Mouse (Mus musculus): ENCODE measurements around the gene Avpi1.

The Avpi1 gene

DNA sequence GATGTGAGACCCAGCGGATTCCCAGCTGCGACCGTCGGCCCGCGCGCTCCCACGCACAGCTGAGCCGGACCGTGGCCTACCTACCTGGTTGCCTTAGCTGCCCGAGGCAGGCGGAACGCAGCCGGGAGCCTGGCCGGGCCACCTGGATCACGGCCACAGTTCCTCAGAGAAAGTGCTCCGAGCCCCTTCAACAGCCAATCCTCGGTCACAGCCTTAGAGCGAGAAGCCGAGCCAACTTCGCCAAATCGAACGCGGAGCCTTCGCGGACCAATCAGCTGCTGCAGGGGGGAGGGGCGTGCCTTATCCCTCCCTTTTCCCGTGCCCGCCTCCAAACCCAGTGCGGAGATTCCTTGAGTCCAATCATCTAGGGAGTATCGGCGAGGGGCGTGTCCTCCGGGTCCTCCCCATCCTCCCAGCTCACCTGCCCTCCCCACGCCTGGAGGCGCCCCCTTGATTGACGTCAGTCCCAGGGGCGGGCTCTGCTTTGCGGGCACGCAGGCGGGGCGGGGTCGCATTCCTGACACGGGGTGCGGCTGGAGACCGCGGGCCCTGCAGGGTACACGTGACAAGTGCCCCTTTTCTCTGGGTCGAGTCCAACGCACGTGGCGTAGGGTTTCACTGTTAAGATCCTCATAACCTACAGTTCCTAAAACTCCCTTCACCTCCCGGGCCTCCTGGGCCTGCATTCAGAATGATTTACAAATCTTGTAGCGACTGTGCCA lies at the start of gene Avpi1:
Gene Avpi1, minus strand, starts transcription at position 273 of the 722 bp plus-strand sequence.
- DNase-seq (ENCODE audit: low read depth in 2 of 2, low spot score in 2 of 2), result peak; percentile 95 to 97

DNA sequence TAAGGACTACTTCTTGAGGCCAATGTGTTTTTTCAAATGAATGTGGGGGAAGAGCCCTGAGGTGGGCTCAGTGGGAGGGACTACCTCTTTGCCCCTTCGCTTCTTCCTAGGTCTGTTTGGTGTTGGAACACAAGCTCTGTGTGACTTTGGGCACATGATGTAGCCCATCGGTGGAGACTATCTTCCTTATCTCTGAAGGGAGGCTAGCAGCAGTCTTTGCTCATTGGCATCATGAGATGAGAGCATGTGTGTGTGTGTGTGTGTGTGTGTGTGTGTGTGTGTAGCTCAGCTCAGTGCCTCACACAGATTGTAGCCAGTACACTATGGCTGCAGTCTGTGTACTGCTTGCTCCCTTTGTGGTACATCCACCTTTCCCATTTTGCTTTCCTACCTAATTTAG lies 48.6 kb upstream of the Avpi1 start:
- DNase-seq (ENCODE audit: low read depth in 2 of 2, low spot score in 2 of 2), result no peak

DNA sequence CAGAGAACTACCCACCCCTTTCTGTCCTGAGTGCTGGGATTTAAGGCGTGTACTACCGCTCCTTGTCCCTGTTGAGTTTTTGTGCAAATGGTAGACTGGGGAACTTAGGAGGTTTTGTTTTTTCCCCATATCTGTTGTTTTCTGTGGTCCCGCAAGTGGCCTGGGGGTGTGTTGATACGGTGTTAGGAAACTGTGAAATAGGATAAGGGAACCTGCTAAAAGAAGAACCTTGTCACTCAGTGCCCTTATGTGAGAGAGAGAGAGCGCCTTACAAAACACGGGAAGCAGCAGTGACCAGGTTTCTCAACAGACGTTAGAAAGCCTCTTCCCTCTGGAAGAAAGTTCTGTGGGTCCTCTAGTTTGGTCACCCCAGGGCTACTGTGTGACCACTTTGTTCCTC lies 48.0 kb upstream of the Avpi1 start:
- DNase-seq (ENCODE audit: low read depth in 2 of 2, low spot score in 2 of 2), result no peak

DNA sequence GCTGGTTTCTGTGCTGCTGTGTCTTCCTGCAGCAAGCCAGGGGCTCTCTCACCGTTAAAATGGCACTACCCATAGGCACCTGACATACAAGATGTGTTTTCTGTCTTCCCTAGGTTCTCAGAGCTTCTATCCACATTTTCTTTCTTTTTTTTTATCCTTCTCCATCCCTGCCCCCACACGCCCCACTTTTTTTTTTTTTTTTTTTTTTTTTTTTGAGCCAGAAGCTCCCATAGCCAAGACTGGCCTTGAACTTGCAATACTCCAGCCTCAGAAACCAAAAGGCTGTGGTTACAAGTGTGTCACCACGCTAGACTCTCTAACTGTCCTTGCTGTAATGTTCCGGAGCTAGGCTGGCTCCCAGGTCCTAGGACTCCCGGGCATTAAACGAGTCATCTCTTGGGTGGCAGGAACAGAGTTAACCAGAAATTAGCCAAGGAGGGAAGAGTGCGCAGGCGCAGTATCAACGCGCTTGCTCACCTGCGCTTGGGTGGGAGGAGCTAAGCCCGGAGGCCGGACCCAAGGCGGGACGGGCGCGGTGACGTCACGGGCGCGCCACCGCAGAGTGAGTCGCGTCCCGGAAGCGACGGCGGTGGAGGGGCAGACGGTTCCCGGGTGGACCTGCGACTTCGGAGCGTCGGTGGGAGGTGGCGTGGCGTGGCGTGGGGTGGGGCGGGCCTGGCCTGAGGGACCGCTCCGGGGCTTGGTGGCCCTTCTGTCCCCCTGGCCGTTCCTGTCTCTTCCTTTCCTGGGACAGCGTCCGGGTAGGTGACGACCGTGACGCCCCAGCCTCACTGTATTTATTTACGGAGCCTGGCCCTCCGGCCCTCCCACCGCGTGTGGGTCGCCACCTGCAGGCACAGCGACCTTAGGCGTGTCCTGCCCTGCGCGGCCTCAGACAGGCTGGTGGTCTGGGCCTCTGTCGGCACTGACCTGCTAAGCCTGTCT lies 41.4 kb upstream of the Avpi1 start:
- peak; percentile 88 to 92 for DNase-seq (ENCODE audit: low read depth in 2 of 2, low spot score in 2 of 2)

DNA sequence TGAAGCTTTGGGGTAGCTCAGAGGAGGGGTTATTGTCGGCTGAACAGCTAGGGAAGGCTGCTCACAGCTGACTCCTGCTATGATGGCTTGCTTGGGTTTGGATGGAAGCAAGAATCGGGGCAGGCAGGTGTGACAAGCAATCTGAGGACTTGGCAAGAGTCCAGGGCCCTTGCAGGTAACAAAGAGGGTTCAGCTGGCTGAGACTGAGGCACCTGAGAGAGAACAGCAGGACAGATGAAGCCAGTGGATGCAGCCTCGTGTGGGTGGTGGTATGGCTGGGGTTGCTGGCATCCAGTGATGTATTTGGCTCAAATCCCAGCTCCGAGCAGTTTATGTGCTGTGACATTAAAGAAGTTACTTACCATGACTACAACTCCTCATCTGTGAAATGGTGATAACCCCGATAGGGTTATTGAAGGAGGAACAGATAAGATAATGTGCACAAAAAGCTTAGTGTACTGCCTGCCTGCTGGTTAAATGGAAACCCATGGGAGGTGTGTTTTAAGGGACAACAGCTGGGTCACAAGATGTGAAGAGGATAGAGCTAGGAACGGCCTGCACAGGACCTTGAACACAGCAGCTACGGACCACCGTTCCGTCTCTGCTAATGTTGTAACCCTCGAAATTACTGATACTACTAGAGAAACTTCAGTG lies 40.6 kb upstream of the Avpi1 start:
- DNase-seq (ENCODE audit: low read depth in 2 of 2, low spot score in 2 of 2), result no peak

DNA sequence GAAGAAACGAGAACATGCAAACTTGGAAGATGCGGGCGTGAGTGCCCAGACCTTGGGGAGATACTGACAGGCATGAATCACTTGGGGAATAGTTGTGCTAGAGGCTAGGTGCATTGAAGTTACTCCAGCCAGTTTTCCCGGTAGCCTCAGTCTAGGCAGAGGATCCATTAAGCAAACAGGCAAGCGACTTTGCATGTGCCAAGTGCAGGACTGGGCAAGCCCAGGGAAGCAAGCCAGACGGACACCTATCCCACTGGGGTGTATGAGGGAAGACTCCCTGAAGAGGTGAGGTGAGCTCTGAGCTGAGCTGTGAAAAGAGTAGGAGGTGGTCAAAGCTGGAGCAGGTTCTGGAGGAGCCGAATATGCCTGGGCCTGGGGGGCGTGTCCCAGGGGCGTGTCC lies 38.6 kb upstream of the Avpi1 start:
- no peak for DNase-seq (ENCODE audit: low read depth in 2 of 2, low spot score in 2 of 2)

DNA sequence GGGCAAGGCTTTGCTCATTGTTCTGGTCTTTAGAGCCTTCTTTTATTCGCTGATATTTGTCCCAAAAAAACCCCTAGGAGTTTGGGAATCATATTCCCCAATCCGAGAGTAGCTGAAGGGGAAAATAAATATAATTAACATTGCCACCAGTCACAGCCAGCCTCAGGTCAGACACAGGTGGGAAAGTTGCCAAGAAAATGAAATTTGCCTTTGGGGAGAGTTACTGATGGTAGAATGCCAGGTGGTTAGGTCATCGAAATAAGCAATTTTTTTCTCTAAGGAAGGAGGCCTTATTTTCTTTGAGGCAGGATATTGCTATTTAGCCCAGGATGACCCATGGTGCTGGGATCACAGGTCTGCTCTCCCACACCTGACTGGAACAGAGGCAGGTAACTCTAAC lies 37.9 kb upstream of the Avpi1 start:
- no peak for DNase-seq (ENCODE audit: low read depth in 2 of 2, low spot score in 2 of 2)

DNA sequence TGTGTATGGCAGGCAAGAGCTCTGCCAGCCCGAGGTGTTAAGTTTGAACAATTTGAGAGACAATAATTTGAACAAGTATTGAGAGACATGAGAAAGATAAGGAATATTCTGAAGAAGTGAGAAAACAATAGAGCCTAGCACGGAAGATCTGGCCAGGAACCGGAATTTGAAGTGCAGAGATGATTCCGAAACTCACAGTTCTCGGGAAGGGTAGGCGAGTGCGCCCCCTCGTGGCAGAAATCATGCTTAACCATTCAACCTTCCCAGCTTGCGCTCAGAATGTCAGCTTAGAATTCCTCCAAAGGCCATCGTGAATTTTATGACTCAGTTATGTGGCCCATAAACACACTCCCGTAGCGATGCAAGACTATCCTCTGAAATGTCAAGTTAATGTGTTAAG lies 37.3 kb upstream of the Avpi1 start:
- DNase-seq (ENCODE audit: low read depth in 2 of 2, low spot score in 2 of 2), result peak; percentile 78 to 83

DNA sequence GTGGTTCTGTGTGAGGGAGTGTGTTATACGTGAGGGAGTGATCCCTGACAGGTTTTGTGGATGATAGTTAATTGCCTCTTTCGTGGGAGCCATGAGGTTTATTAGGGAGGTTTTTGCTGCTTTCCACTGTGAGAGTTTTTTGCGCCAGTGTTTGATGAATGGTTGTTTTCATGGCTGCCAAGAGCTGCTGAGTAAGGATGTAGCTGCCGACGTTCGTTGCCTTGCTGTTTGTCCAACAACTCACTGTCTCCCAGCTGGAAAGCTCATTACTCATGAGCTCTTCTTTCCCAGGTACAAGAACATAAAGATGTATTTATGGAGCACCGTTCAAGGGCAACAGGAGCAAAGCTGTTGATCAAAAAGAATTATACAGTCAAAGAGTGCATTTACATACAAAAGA lies 35.3 kb upstream of the Avpi1 start:
- no peak for DNase-seq (ENCODE audit: low read depth in 2 of 2, low spot score in 2 of 2)

DNA sequence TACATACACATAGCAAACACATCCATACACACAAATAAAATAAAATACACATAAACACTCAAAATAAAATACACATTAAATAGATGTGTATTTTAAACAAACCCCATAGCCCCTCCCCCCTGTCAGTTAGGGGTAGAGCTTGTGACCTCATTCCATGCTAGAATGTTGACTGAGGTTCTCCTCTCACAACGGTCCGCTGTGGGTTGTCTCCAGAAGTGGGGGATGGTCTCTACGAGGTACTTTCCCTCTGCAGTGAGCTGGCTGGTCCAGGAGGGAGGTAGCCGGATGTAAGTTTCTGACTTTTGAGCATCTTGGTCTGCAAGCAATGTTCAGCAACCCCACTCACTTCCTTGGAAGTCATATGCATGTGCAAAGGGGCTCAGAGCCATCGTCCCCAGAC lies 34.9 kb upstream of the Avpi1 start, which contains the start of gene Zfyve27:
Gene Zfyve27, plus strand, starts transcription at position 188 of the 400 bp plus-strand sequence.
- no peak for DNase-seq (ENCODE audit: low read depth in 2 of 2, low spot score in 2 of 2)

DNA sequence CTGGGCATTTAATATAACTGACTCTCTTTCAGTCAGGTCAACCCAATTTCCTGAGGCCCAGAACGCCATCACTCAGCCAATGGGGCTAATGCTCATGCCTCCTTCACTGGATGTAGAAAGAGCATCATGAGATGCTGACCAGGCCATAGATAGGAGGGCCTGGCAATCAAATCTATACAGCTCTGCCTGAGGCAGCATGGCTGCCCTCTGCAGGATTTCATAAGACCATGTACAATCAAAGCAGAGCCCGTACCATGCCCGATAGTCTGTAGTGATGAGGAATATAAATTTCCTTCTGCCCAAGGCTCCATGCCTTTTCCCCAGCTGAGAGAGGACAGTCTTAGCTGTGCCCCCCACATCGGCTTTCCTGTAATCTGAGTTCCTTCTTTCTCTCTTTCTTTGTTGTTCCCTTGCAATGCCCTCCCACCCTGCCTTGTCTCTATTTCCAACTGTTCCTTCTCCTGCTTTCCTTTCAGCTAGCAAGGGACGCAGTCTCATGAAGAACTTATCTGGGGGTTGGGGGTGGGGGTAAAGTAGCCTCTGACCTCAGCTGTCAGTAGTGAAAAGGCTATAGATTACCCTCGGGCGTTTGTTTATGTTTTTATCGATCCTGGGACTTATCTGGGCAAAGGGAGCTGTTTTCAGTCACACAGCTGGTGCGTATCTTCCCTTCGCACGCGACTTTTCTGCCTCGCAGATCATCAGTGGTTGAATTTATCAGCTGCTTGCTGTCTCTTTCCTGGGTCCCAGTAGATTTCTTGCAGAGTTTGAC lies 29.6 kb upstream of the Avpi1 start:
- DNase-seq (ENCODE audit: low read depth in 2 of 2, low spot score in 2 of 2), result no peak

DNA sequence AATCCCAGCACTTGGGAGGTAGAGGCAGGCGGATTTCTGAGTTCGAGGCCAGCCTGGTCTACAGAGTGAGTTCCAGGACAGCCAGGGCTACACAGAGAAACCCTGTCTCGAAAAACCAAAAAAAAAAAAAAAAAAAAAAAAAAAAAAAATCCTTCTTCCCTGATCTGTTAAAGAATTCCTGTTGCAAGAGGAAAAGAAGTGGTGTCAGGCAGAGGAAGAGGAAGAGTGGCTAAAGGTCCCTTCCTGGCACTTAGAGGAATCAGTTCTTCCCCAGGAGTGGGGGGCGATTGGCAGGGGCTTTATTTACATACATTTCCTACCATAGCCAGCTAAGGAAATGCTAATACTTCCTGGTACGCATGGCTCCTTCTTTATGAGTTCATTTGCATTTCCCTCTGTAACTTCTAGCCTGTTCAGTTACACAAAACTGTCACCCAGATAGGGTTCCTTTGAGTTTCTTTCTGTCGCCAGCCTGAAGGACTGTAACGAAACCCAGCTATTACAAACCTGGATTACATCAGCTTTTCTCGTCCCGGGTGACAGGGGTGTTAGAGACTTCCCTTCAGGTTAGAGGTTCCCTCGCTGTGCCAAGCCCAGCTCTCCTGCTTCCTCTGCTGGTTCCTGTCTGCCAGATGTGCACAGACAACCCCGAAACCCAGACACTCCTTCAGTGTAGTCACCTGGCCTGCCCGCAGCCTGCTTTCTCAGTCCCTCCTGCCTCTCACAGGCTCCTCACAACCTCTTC lies 28.8 kb upstream of the Avpi1 start:
- DNase-seq (ENCODE audit: low read depth in 2 of 2, low spot score in 2 of 2), result no peak

DNA sequence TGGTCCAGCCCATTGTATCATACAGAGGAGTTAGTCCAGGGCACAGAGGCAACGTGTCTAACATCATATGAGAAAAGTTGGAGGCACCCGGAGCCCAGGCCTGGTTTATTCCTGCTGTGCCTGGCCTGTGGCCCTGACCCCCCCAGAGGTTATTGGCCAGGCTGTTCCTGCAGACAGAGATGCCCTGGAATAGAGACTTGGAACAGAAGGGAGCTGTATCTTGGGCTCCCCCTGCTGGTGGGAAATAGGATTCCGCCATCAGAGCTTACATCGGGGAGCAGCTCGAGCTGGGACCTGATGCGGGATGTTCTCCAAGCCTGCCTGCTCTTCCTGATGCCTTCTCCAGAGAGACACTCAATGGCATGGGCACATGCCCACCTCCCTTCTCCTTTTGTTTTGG lies 23.1 kb upstream of the Avpi1 start:
- peak; percentile 69 to 73 for DNase-seq (ENCODE audit: low read depth in 2 of 2, low spot score in 2 of 2)

DNA sequence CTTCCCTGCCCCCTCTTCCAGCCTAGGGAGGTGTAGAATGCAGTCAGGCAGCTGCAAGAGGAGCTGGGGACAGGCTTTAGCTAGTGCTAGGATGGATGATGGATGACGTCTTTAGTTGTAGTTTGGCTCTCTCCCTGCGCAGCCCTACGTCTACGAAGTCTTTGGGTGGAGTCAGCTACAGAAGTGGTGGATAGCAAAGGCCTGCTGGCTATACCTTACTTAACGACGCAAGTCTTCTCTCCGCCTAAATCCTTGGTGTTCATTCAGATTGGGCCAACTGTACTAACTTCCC lies 19.7 kb upstream of the Avpi1 start:
- no peak for DNase-seq (ENCODE audit: low read depth in 2 of 2, low spot score in 2 of 2)

DNA sequence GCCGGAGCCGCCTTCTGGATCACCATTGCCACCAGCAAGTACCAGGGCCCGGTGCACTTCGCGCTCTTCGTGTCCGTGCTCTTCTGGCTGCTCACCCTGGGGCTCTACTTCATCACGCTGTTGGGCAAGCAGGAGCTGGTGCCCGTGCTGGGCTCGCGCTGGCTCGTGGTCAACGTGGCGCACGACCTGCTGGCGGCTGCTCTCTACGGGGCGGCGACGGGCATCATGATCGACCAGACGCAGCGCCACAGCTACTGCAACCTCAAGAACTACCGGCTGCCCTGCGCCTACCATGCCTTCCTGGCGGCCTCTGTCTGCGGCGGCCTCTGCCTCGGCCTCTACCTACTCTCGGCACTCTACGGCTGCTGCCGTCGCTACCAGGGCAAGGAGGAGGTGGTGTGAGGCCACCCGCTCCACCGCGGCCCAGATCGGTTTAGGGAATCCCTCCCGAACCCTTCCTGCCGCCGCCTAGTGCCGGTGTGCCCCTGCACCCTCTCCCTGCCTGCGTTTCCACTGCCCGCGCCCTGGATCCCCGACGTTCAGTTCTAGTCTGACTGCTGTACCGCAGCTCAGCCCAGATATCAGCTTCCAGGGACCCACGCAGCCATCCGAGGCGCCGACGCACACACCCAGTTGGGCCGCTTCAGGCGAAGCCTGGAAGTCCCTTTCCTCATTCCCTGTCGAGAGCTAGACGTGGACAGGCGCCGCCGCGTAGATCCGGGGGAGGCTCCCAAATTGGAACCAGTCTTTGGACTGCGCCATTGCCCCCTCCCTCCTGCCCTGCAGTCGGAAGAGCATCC lies 19.1 kb upstream of the Avpi1 start:
- DNase-seq (ENCODE audit: low read depth in 2 of 2, low spot score in 2 of 2), result peak; percentile 19 to 31

DNA sequence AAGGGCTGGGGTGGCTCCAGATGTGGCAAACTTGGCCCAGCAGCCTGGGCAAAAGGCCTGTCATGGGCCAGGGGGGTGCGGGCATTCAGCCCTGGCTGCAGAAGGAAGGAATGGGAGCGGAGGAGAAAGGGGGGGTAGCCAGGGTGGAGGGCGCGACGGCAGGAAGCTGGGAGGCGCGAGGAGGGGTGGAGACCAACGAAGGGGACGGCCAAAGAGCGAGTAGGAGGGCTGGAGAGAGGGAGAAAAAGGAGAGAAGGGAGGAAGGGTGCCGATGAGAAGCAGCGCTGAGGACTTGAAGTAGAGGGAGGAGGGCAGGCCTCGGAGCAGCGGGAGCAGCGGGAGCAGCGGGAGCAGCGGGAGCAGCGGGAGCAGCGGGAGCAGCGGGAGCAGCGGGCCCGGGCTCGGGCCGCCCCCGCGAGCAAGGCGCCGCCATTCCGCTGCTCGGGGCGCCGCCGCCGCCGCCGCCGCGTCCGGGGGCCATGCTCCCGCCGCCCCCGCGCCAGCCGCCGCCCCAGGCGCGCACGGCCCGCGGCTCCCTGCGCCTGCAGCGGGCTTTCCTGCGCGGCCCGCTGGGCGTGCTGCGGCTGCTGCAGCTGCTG lies 18.4 kb upstream of the Avpi1 start, which contains the start of gene Marveld1:
Gene Marveld1, plus strand, starts transcription at position 231 of the 599 bp plus-strand sequence.
- DNase-seq (ENCODE audit: low read depth in 2 of 2, low spot score in 2 of 2), result no peak

DNA sequence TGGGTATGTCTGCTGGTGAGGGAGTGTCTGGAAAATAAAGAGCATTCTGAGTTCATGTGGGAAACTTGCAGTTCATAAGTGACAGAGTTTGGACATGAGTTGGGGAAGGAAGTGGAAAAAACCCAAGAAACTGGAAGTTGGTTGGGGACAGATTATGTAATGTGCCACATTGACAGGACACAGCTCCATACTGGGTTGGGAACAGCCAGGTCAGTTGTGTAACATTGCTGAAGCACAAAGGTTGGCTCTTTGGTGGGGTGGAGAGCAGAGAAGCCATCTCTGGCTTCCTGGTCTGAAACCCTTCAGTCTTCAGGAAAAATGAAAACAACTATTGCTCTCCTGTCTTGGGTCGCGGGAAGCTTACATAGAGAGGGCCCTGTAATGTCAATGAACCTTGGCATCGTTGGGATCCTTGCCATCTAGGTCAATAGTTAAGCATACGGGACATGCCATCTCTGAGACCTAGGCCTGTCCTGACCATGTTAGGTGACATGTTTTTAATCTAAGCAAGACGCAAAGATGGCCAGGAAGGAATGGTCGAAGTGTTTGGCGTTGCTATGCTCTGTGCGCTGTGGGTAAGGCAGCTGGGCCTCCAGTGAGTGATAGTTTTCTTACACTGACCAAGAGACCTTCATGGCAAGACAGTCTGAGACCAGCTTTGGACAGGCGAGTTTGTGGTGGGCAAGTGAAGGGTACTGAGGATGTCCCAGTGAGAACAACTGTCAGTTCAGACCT lies 17.6 kb upstream of the Avpi1 start:
- no peak for DNase-seq (ENCODE audit: low read depth in 2 of 2, low spot score in 2 of 2)

DNA sequence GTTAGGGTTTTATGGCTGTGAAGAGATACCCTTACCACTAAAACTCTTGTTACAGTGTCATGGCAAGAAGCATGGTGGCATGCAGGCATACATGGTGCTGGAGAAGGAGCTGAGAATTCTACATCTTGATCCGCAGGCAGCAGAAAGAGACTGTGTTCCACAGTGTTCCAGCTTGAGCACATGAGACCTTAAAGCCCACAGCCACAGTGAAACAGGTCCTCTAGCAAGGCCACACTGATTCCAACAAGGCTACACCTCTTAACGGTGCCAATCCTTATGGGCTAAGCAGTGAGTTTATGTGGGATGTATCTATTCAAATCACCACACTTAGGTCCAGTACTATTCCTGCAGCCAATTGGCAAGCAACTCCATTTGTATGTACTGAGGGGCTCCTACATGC lies 16.9 kb upstream of the Avpi1 start:
- no peak for DNase-seq (ENCODE audit: low read depth in 2 of 2, low spot score in 2 of 2)

DNA sequence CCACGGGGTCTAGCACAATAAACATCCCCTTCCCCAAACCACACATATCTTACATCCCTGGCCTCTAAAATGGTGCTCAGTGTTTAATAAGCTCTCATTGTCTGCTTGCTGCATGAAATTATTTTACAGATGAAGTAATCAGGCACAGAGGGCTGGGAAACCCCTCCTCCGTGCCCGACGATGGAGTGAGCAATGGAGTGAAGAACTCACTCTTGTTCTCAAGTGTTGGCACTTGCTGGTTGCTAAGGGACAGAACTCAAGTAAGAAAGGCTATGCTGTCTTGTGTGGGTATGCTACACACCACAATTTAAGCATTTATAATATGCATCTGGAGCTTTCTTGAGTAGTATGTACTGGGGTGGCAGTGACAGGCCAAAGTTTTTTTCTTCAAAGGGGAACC lies 16.4 kb upstream of the Avpi1 start:
- DNase-seq (ENCODE audit: low read depth in 2 of 2, low spot score in 2 of 2), result no peak

Measured in CD8-positive naive resting alpha-beta T cell, adult 2 months (primary cell).